Mouse (Mus musculus) adrenal gland (tissue): ENCODE data around the gene Gm20814.
"Not testable (repeated sequence)": the region's sequence is repeated elsewhere in the genome, so short reads cannot be mapped to it uniquely, and the experiment has no call there.

ENCODE experiments used
- intact Hi-C: fragments of 180-260 bp; cut with DNase I; formaldehyde crosslinking; loops from one replicate; pipeline ENCODE4 v1.15.1; 2025
- long read RNA-seq, 2 experiments: library from polyadenylated mRNA; unstranded; transcript quantifications; one replicate each; pipeline ENCODE4 v2.0.0; 2020; ENCODE audit warnings: borderline replicate concordance in 1 of 2; ENCODE audit not compliant: insufficient replicate concordance in 1 of 2

Gene Gm20814
- long read RNA-seq, experiment 1, result 0 reads
- long read RNA-seq, experiment 2, result 0 reads

- intact Hi-C loops, result not testable (repeated sequence)
Measured at GRCm38 (mm10) chrY:75195556-75195955, at the start of gene Gm20814. Gm20814 (plus strand) TSS chrY:75195856.
